In genomic region chr6:128334397-128335124, GRCm38 (mm10) we compare ENCODE assay signal across 8 mouse cellular contexts. TPM values are rescaled to one million over a fixed set of nuclear protein-coding genes. Genes with fewer than 3 reads are reported as not detected.
DNase-seq lines count a peak whose midpoint lies in the region; ATAC-seq and TF ChIP-seq lines count a peak whose summit lies in the region.

No protein-coding gene starts in this region.

- no peaks in the 10 kb centered on the region for H3K9me3 ChIP-seq in limb, embryonic 10.5 days (replicated peaks)
- H3K9me3 ChIP-seq in midbrain, embryonic 13.5 days: 0 out of 2 replicates have a peak, but pooled peaks cover 5% of the 10 kb centered on the region

- peak; percentile 90 for ATAC-seq in midbrain, embryonic 13.5 days

- H3K4me1 ChIP-seq in heart, adult 2 months (ENCODE audit: control insufficient read depth, insufficient read depth, low read length): peaks cover 1% of the 10 kb centered on the region; the same call in 1 of the 2 replicates
- H3K4me1 ChIP-seq in limb, embryonic 10.5 days: no peaks in the 10 kb centered on the region
- H3K4me1 ChIP-seq in midbrain, embryonic 13.5 days (replicated peaks): peaks cover 13% of the 10 kb centered on the region

- no peaks in the 10 kb centered on the region for H3K79me2 ChIP-seq in heart, adult 2 months (replicated peaks; ENCODE audit: control insufficient read depth, insufficient read depth, low read length)

- no peaks in the 10 kb centered on the region for H3K36me3 ChIP-seq in heart, adult 2 months (ENCODE audit: control insufficient read depth, insufficient read depth, low read length)
- peaks cover 63% of the 10 kb centered on the region for H3K36me3 ChIP-seq in limb, embryonic 10.5 days
- peaks cover 61% of the 10 kb centered on the region for H3K36me3 ChIP-seq in midbrain, embryonic 13.5 days

- whole genome bisulfite sequencing in heart, adult 2 months: 30% methylated on average over 12 of the region's 12 CpGs
- 30% methylated on average over 12 of the region's 12 CpGs for WGBS in limb, embryonic 10.5 days
- 19% methylated on average over 12 of the region's 12 CpGs for WGBS in midbrain, embryonic 13.5 days

- no peak for TF ChIP-seq EP300 in heart, adult 2 months (IDR thresholded peaks at IDR 0.05; ENCODE audit: insufficient read depth, low read depth, low read length)

- intact Hi-C loops in heart, adult 2 months (cut with DNase I): no loop called here

- TF ChIP-seq CTCF in heart, adult 2 months (IDR thresholded peaks at IDR 0.05): peak; percentile 71

- H3K27ac ChIP-seq in heart, adult 2 months: no peak overlapping the region
- peak overlapping the region; percentile 7; the same call in 1 of the 2 replicates for H3K27ac ChIP-seq in limb, embryonic 10.5 days
- no peak overlapping the region for H3K27ac ChIP-seq in midbrain, embryonic 13.5 days

- H3K9ac ChIP-seq in heart, adult 2 months (ENCODE audit: low read depth, low read length): no peak overlapping the region
- H3K9ac ChIP-seq in midbrain, embryonic 13.5 days (replicated peaks): no peak overlapping the region

- no peak overlapping the region for H3K4me3 ChIP-seq in heart, adult 2 months
- no peak overlapping the region for H3K4me3 ChIP-seq in limb, embryonic 10.5 days
- H3K4me3 ChIP-seq in midbrain, embryonic 13.5 days (replicated peaks): no peak overlapping the region

- DNase-seq in 416B (ENCODE audit: low read depth): peak; percentile 83
- peak; percentile 34 for DNase-seq in adrenal gland, adult 8-10 months
- DNase-seq in embryo, embryonic 11.5 days (ENCODE audit: low read depth, low spot score): peak; percentile 71
- peak; percentile 48 to 66 for DNase-seq in heart, adult 2 months
- peak; percentile 74 for DNase-seq in kidney, adult 18-20 months
- peak; percentile 65 for DNase-seq in limb, embryonic 10.5 days (ENCODE audit: low spot score)
- peak; percentile 50 to 80 for DNase-seq in spleen, postnatal 4 days (ENCODE audit: low spot score in 2 of 2)

- no peak overlapping the region for H3K4me2 ChIP-seq in midbrain, embryonic 13.5 days (replicated peaks)

- no peak for TF ChIP-seq POLR2A in heart, adult 2 months (IDR thresholded peaks at IDR 0.05; ENCODE audit: insufficient read depth, low read depth, low read length)

- no peaks in the 10 kb centered on the region for H3K27me3 ChIP-seq in heart, adult 2 months (ENCODE audit: control insufficient read depth, insufficient read depth, low read length)
- H3K27me3 ChIP-seq in limb, embryonic 10.5 days (ENCODE audit: low read depth, poor library complexity, severe bottlenecking): no peaks in the 10 kb centered on the region
- H3K27me3 ChIP-seq in midbrain, embryonic 13.5 days: no peaks in the 10 kb centered on the region

RNA-seq across cellular contexts. Expression of gene Tulp3, which starts 21.1 kb away (rescaled TPM):
- 10 to 100 TPM; 36.4 to 54.3 (median 42.7) TPM for total RNA-seq in adrenal gland, adult 8-10 months (2022)
- total RNA-seq in heart, adult 2 months (2021): 1 to 10 TPM; 5.4 to 6.4 TPM
- polyA plus RNA-seq in heart, adult 2 months (2012; rRNA removed): 10.2 and 11.2 TPM in 2 replicates
- polyA plus RNA-seq in limb, embryonic 10.5 days (2016; fragmentation: Nextera tagmentation; extraction: Ambion mirVana): 21.6 and 23.2 TPM in 2 replicates
- polyA plus RNA-seq in midbrain, embryonic 13.5 days (2015; fragmentation: Nextera tagmentation; extraction: Ambion mirVana): 17.8 and 19.6 TPM in 2 replicates

RNA-seq across cellular contexts. Expression of gene Rhno1, which starts 28.1 kb away (rescaled TPM):
- 10 to 100 TPM; 16.5 to 21.4 (median 16.9) TPM for total RNA-seq in adrenal gland, adult 8-10 months (2022)
- total RNA-seq in heart, adult 2 months (2021): 1 to 10 TPM; 7.8 to 9.2 TPM
- 5.8 and 6.6 TPM in 2 replicates for polyA plus RNA-seq in heart, adult 2 months (2012; rRNA removed)
- polyA plus RNA-seq in limb, embryonic 10.5 days (2016; fragmentation: Nextera tagmentation; extraction: Ambion mirVana): 193 and 197 TPM in 2 replicates
- polyA plus RNA-seq in midbrain, embryonic 13.5 days (2015; fragmentation: Nextera tagmentation; extraction: Ambion mirVana): 132 and 136 TPM in 2 replicates

RNA-seq across cellular contexts. Expression of gene Foxm1, which starts 28.2 kb away (rescaled TPM):
- 1 to 10 TPM; 1.7 to 4.1 (median 3.3) TPM for total RNA-seq in adrenal gland, adult 8-10 months (2022)
- total RNA-seq in heart, adult 2 months (2021): under 1 TPM; 0.65 to 0.89 TPM
- 0.80 and 1.6 TPM in 2 replicates for polyA plus RNA-seq in heart, adult 2 months (2012; rRNA removed)
- polyA plus RNA-seq in limb, embryonic 10.5 days (2016; fragmentation: Nextera tagmentation; extraction: Ambion mirVana): 67.5 and 68.3 TPM in 2 replicates
- 17.8 and 19.7 TPM in 2 replicates for polyA plus RNA-seq in midbrain, embryonic 13.5 days (2015; fragmentation: Nextera tagmentation; extraction: Ambion mirVana)

RNA-seq across cellular contexts. Expression of gene Tead4, which starts 33.9 kb away (rescaled TPM):
- total RNA-seq in adrenal gland, adult 8-10 months (2022): 1 to 10 TPM; 1.3 to 4.1 (median 2.6) TPM
- 1 to 10 TPM; 3.3 to 3.7 TPM for total RNA-seq in heart, adult 2 months (2021)
- polyA plus RNA-seq in heart, adult 2 months (2012; rRNA removed): 0.98 and 1.8 TPM in 2 replicates
- 2.5 and 3.2 TPM in 2 replicates for polyA plus RNA-seq in limb, embryonic 10.5 days (2016; fragmentation: Nextera tagmentation; extraction: Ambion mirVana)
- polyA plus RNA-seq in midbrain, embryonic 13.5 days (2015; fragmentation: Nextera tagmentation; extraction: Ambion mirVana): 0.23 and 0.65 TPM in 2 replicates

RNA-seq across cellular contexts. Expression of gene Tex52, which starts 40.7 kb away (rescaled TPM):
- total RNA-seq in adrenal gland, adult 8-10 months (2022): not detected
- not detected for total RNA-seq in heart, adult 2 months (2021)
- 0.12 TPM in 1 of 2 replicates, not detected in the other for polyA plus RNA-seq in heart, adult 2 months (2012; rRNA removed)
- 0.41 and 0.61 TPM in 2 replicates for polyA plus RNA-seq in limb, embryonic 10.5 days (2016; fragmentation: Nextera tagmentation; extraction: Ambion mirVana)
- polyA plus RNA-seq in midbrain, embryonic 13.5 days (2015; fragmentation: Nextera tagmentation; extraction: Ambion mirVana): 0.44 and 0.63 TPM in 2 replicates

Comparison
In these comparisons a context has a peak if more than half of its experiments do, and no peak if none do; other contexts are left out.
1. RNA of gene Rhno1, which starts 28.1 kb away (polyA plus RNA-seq): 193 to 197 TPM in limb, embryonic 10.5 days and 132 to 136 TPM in midbrain, embryonic 13.5 days; 5.8 to 6.6 TPM in heart, adult 2 months; every median in the first group is over 10 times any median in the second.
2. Peak in every context shown above with its lines, with median percentiles within 50 percentile points of each other: DNase-seq.